10 mouse cellular contexts compared by ENCODE assay signal in the genomic region with DNA sequence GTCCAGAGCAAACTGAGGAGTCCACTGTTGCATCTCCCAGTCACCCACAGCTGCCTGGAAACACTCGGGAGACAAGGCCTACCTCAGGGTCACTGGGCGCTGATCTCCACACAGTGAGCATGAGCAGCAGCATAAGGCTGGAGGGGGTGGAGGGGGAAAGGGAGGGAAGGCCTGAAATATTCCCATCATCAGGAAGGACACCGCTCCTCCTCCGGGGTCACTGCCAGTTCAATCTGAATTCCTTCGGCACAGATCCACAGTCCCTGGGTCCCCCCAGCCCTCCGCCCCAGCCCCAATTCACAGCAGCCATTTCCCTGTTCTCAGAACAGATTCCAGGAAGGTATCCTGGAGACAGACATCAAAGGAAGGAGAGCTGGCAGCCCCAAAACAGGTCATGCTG. TPM values are rescaled to one million over a fixed set of nuclear protein-coding genes. Genes with fewer than 3 reads are reported as not detected.
DNase-seq lines count a peak whose midpoint lies in the region; ATAC-seq and TF ChIP-seq lines count a peak whose summit lies in the region.
"Had no signal": no experiment of that assay in that cellular context is flagged by ENCODE, and none has a peak within 500 bp of the region (broad histone marks: within the 10 kb centered on the region; RNA-seq: fewer than 3 reads in every experiment).

No protein-coding gene starts in this region.

- peaks cover 17 to 42% of the 10 kb centered on the region in 2 experiments for H3K4me1 ChIP-seq in heart, embryonic 14.5 days (ENCODE audit: control insufficient read depth in 2 of 2, insufficient read depth in 2 of 2, low read length in 2 of 2)
- peaks cover 66% of the 10 kb centered on the region for H3K4me1 ChIP-seq in embryonic facial prominence, embryonic 13.5 days
- H3K4me1 ChIP-seq in midbrain, embryonic 12.5 days = peaks cover 52% of the 10 kb centered on the region

- DNase-seq in heart, adult 8-10 months (ENCODE audit: low spot score) = no peak
- DNase-seq in adrenal gland, adult 2 months = peak; percentile 75
- no peak for DNase-seq in cerebellum, postnatal 25 days
- DNase-seq in urinary bladder, postnatal 36 days (ENCODE audit: low spot score in 2 of 2) = no peak
- DNase-seq in layer of hippocampus, adult 2 months (ENCODE audit: low spot score in 2 of 2) = no peak
- DNase-seq: lung, adult 2 months; right cerebral cortex, postnatal 14 days had no signal

- no peaks in the 10 kb centered on the region for H3K27me3 ChIP-seq in heart, embryonic 14.5 days (ENCODE audit: control insufficient read depth, insufficient read depth, low read length)
- H3K27me3 ChIP-seq in embryonic facial prominence, embryonic 13.5 days = no peaks in the 10 kb centered on the region
- H3K27me3 ChIP-seq in midbrain, embryonic 12.5 days = no peaks in the 10 kb centered on the region

- H3K9me3 ChIP-seq in heart, embryonic 14.5 days (ENCODE audit: control insufficient read depth, low read length) = no peaks in the 10 kb centered on the region
- no peaks in the 10 kb centered on the region for H3K9me3 ChIP-seq in embryonic facial prominence, embryonic 13.5 days
- H3K9me3 ChIP-seq in midbrain, embryonic 12.5 days = no peaks in the 10 kb centered on the region

- no peak for ATAC-seq in heart, embryonic 14.5 days (ENCODE audit: insufficient number of reproducible peaks, insufficient read depth, low FRiP score, low read depth)
- 0 out of 2 replicates have a peak, but pooled peaks have one; percentile 35 for ATAC-seq in embryonic facial prominence, embryonic 13.5 days (ENCODE audit: insufficient number of reproducible peaks, insufficient read depth, low FRiP score, low TSS enrichment, low read depth)
- no peak for ATAC-seq in midbrain, embryonic 12.5 days (ENCODE audit: low FRiP score, low read depth)

- peak overlapping the region; percentile 21 to 25; a peak in 3 of 4 replicates for H3K27ac ChIP-seq in heart, embryonic 14.5 days (replicated peaks in 1 of 2; ENCODE audit: control insufficient read depth in 1 of 2, insufficient read depth in 1 of 2, low read depth in 2 of 2, low read length in 2 of 2)
- H3K27ac ChIP-seq in embryonic facial prominence, embryonic 13.5 days = peak overlapping the region; percentile 49; the same call in 1 of the 2 replicates
- H3K27ac ChIP-seq in midbrain, embryonic 12.5 days (replicated peaks) = peak overlapping the region; percentile 69
- H3K27ac ChIP-seq in layer of hippocampus, adult 2 months = no peak overlapping the region

- peak overlapping the region; percentile 2; the same call in 1 of the 2 replicates for H3K4me2 ChIP-seq in heart, embryonic 14.5 days (ENCODE audit: low read length)
- no peak overlapping the region for H3K4me2 ChIP-seq in embryonic facial prominence, embryonic 13.5 days
- H3K4me2 ChIP-seq in midbrain, embryonic 12.5 days (replicated peaks) = peak overlapping the region; percentile 23; the same call in 1 of the 2 replicates

- no peak overlapping the region for H3K4me3 ChIP-seq in heart, embryonic 14.5 days (ENCODE audit: control insufficient read depth in 1 of 2, insufficient read depth in 1 of 2, low read depth in 1 of 2, low read length in 2 of 2)
- no peak overlapping the region for H3K4me3 ChIP-seq in embryonic facial prominence, embryonic 13.5 days
- no peak overlapping the region for H3K4me3 ChIP-seq in midbrain, embryonic 12.5 days
- H3K4me3 ChIP-seq in layer of hippocampus, adult 2 months = no peak overlapping the region

- 0 out of 2 replicates have a peak, but pooled peaks cover 4% of the 10 kb centered on the region for H3K36me3 ChIP-seq in heart, embryonic 14.5 days (ENCODE audit: control insufficient read depth, insufficient read depth, low read length)
- peaks cover 15% of the 10 kb centered on the region for H3K36me3 ChIP-seq in embryonic facial prominence, embryonic 13.5 days
- H3K36me3 ChIP-seq in midbrain, embryonic 12.5 days = no peaks in the 10 kb centered on the region

- TF ChIP-seq CTCF in layer of hippocampus, adult 2 months (conservative IDR thresholded peaks at IDR 0.05) = no peak

- no peak overlapping the region for H3K9ac ChIP-seq in heart, embryonic 14.5 days (ENCODE audit: low read length)
- no peak overlapping the region for H3K9ac ChIP-seq in embryonic facial prominence, embryonic 13.5 days
- H3K9ac ChIP-seq in midbrain, embryonic 12.5 days (replicated peaks) = no peak overlapping the region

- 7% methylated on average over 6 of the region's 6 CpGs for WGBS in heart, embryonic 14.5 days
- WGBS in embryonic facial prominence, embryonic 13.5 days = 13% methylated on average over 6 of the region's 6 CpGs
- 8% methylated on average over 6 of the region's 6 CpGs for WGBS in midbrain, embryonic 12.5 days

RNA-seq across cellular contexts. Expression of gene Nxn, which starts 35.8 kb away (rescaled TPM):
- 23.7 and 26.8 TPM in 2 replicates for polyA plus RNA-seq in heart, embryonic 14.5 days (2014; fragmentation: Nextera tagmentation; extraction: Ambion mirVana)
- 10 to 100 TPM in 3 of 4 experiments, 1 to 10 TPM in 1; 9.8 to 13.0 (median 11.0) TPM for total RNA-seq in heart, adult 8-10 months (2022)
- total RNA-seq in adrenal gland, adult 2 months (2021) = 10 to 100 TPM; 28.9 to 31.6 TPM
- polyA plus RNA-seq in adrenal gland, adult 2 months (2012; rRNA removed) = 21.5 and 25.2 TPM in 2 replicates
- 76.8 and 77.6 TPM in 2 replicates for polyA plus RNA-seq in embryonic facial prominence, embryonic 13.5 days (2015; fragmentation: Nextera tagmentation; extraction: Ambion mirVana)
- polyA plus RNA-seq in midbrain, embryonic 12.5 days (2016; fragmentation: Nextera tagmentation; extraction: Ambion mirVana) = 56.9 and 69.4 TPM in 2 replicates
- 10 to 100 TPM; 11.6 to 12.2 TPM for total RNA-seq in layer of hippocampus, adult 2 months (2021)

RNA-seq across cellular contexts. Expression of gene Timm22, which starts 43.6 kb away (rescaled TPM):
- polyA plus RNA-seq in heart, embryonic 14.5 days (2014; fragmentation: Nextera tagmentation; extraction: Ambion mirVana) = 93.4 and 96.2 TPM in 2 replicates
- 10 to 100 TPM; 32.9 to 54.5 (median 39.9) TPM for total RNA-seq in heart, adult 8-10 months (2022)
- 10 to 100 TPM; 37.9 to 53.7 TPM for total RNA-seq in adrenal gland, adult 2 months (2021)
- polyA plus RNA-seq in adrenal gland, adult 2 months (2012; rRNA removed) = 13.8 and 21.4 TPM in 2 replicates
- 111 and 130 TPM in 2 replicates for polyA plus RNA-seq in embryonic facial prominence, embryonic 13.5 days (2015; fragmentation: Nextera tagmentation; extraction: Ambion mirVana)
- 98.8 and 113 TPM in 2 replicates for polyA plus RNA-seq in midbrain, embryonic 12.5 days (2016; fragmentation: Nextera tagmentation; extraction: Ambion mirVana)
- 10 to 100 TPM; 28.6 to 29.4 TPM for total RNA-seq in layer of hippocampus, adult 2 months (2021)
